Mouse (Mus musculus) lung, adult 18-20 months (tissue): ENCODE results near the gene Slc9a5.

Experiments used
- DNase-seq, 2 experiments: peaks; one replicate each; pipeline ENCODE4 v3.0.0; 2022; ENCODE audit warnings: mixed read lengths in 2 of 2

The Slc9a5 gene

DNA sequence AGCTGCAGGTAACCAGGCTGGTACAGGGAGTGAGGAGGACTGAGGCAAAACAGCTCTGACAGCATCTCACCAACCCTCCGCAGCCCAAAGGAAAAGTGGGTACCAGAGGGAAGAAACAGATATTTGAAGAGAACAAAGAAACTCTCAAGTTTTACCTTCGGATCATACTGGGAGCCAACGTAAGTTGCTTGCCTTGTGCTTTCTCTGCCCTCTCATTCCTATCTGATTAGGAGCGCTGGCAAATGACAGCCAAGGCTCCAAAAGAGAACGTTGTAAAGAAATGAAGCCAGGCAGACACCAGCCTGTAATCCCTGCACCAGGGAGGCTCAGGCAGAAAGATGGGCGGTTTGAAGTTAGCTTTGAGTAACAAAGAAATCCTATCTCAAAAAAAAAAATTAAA lies 21.7 kb upstream of the Slc9a5 start:
- DNase-seq: no peak

DNA sequence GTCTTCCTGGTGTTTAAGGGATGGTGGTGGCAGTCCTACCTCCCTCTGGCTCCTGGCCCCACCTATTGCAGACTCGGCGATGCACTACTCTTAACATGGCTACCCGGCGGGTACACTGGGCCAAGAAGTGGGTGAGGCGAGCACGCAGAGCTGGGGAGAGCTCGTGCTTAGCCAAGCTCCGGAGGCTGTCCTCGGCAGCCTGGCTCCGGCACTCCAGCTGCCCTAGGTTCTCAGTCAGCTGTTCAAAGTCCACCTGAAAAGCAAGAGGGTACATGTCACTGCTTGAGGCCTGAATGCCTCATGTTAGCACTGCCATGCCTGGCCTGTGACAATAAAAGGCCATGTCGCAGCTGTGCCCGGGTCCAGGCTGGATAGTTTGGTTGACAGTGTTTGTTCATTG lies 18.3 kb upstream of the Slc9a5 start:
- peak in 1 of 2 experiments; percentile 2 for DNase-seq

DNA sequence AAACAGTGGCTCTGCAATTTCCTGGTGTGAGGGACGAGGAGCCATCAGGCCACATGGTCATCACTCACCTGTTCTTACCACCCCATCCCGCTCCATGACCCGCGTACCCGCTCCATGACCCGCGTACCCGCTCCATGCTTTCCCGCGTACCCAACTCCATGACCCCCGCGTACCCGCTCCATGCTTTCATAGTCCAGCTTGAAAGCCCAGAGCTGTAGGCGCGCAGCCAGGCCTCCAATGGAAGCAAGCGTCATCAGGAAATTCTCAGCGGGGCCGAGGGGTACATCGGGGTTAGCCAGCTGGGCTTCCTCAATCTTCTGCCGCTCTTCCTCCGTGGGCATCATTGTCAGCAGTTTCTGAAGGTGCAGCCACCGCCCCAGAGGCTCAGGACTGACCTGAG lies 17.2 kb upstream of the Slc9a5 start:
- no peak for DNase-seq

GRCm38 (mm10) chr8:105331931-105332330 lies 16.7 kb upstream of the Slc9a5 start:
- peak in 1 of 2 experiments; percentile 2 for DNase-seq

DNA sequence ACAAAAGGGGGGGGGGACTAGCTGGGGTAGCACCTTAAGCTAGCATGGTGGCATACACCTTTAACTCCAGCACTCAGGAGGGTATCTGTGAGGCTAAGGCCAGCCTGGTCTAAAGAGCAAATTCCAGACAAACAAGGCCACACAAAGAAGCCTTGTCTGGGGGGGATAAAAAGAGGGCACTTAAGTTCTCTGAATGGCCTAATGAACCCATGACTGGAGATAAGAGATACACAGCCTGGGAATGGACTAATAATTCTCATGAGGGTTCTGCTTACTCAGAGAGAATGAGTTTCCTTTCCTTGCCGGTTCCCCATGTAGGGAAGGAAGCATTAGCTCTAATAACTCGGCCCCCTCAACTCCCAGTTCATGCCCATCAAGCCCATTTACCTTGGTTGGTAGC lies 16.1 kb upstream of the Slc9a5 start:
- no peak for DNase-seq

- DNase-seq: no peak
Observed at GRCm38 (mm10) chr8:105336373-105337130, 12.1 kb upstream of the Slc9a5 start.

DNA sequence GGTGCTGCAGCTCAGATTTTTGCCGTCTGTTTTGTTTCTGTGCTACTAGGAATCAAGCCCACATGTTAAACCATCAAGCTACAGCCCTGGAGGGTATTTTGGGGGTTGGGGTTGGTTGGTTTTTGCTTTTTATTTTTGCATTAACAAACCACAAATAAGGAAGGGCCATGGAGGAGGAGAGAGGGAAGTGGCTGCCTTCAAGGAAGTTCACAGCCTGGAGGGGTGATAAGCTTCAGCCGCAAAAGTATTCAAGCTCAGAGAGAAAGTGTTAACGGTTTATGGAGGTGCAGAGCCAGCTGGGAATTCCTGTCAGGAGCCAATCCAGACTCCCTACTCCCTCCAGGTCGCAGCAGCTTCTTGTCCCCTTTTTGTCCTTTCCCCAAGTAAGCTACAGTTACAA lies 9.7 kb upstream of the Slc9a5 start:
- DNase-seq: peak in 1 of 2 experiments; percentile 2

- DNase-seq: peak; percentile 87 to 94
Observed at GRCm38 (mm10) chr8:105339886-105340635, 8.6 kb upstream of the Slc9a5 start.

DNA sequence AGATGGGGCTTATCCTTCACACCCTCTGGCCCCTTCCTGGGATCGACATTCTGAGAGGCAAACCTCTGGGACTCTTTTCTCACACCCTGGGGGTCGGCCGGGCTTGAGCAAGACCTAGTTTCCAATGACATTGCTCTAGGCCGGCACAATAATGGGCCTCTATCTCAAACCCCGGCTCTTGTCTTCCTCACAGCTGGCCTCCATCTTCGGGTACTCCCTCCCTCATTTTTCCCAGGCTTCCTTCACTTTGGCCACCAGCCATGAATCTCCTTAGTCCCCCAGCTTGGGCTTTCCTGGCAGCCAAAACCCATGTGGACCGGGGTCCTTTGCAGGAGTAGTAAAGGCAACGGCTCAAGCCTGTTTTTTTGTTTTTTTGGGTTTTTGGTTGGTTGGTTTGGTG lies 7.2 kb upstream of the Slc9a5 start:
- DNase-seq: peak; percentile 71 to 80

GRCm38 (mm10) chr8:105342768-105343167 lies 5.9 kb upstream of the Slc9a5 start:
- DNase-seq: no peak

DNA sequence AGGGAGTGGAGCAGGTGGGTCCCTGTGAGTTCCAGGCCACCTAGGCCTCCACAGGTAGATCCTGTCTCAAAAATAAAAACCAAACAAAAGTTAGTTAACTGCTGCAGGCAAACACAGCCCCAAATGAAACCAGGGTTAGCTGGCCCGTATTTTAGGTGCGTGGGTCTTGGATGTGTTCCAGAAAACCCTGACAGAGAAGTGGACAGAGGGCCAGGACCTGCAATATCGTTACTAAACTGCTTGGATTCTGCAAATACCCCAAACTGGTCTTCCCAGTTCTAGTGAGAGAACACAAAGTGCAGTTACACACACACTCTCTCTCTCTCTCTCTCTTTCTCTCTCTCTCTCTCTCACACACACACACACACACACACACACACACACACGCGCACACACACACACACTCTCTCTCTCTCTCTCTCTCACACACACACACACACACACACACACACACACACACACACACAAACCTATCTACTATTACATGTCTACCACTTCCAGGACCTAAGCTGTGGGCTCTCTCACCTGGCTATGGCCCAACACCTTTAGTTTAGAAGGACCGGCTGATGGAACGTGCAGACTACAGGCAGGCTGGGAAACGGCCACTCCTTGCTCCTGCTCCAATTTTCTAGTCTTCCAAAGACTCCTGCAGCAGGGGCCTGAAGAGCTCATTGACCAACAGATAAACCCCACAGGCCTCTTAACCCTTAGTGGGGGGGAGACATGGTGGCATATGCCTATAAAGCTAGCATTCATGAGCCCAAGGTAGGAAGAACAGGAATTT lies 4.7 kb upstream of the Slc9a5 start:
- peak; percentile 48 to 76 for DNase-seq

DNA sequence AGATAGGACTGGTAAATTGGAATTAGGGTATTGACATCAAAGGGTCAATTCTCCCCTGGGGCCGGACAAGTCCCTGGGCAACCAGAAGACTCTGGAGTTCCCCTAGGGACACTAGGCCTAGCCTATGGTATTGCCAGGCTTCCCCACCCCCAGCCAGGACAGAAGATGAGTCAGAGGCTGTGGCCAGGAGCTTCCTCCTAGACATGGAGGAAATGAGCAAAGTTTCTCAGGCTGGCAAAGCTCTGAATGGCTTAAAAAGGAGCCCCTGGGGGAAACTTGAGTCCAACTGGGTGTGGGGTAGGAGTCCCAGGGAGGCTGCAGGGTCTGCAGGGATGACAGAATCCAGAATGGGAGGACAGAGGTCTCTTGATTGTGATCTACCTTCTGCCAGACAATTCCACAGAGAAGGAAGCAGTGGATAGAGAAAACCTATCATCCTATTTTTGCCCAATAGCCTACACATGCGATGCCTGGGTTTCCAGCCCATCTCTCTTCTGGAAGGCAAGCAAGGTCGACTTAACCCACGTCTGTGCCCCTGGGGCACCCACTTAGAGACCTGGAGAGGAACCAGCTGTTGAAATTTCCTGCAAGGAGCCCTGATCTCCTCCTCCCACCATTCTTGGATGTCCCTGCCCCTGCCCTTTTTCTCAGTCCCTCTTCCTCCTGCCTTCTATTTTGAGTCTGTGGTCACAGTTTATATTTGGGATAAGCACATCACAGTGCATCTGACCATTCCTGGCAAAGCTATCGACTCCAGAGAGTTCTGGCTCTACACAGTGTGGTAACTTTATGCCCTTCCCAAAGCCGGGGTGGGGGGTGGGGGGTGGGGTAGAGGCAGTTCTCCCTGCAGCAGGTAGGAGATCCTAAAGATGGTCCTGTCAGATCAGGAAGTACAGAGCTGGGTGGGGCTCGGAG lies 3.3 kb upstream of the Slc9a5 start:
- DNase-seq: peak; percentile 69 to 74

- peak; percentile 87 to 91 for DNase-seq
Observed at GRCm38 (mm10) chr8:105346611-105347427, 1.8 kb upstream of the Slc9a5 start.

DNA sequence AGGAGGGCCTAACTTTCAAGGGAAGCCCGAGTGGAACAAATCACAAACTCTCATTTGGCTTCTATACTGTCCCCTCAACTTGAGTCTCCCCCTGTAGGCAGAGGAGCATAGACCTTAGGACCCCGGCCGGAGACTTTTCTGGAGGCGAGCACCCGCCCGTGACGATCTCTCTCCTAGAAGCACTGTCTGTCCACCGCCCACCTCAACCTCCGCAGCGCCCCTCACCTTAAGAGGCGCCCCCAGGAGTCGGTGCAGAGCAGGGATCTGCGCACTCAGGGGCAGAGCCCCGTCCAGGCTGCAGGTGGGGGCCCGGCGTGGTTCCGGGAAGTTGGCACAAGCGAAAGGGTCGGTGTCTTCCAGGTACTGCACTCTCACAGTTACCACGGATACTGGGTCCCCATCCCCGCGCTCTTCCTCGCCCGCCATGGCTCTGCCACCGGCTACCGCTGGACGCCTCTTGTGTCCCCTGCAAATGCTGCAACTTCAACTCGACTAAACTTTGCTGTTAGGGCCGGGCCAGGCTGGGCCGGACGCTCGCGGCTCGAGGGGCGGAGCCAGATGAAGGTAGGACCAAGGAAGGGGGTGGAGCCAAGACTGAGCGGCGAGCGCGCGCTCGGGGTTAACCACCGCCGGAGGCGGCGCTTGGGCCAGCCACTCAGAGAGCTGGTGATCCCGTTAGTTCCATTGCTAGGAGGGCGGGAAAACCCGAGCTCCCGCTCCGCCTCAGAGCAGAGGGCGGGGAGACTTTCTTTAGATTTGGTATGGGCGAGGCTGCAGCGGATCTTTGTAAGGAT lies 1.0 kb upstream of the Slc9a5 start, which contains the start of gene Fhod1:
Fhod1 (minus strand) TSS at position 526 of the 794 bp plus-strand sequence.
- peak; percentile 97 to 98 for DNase-seq

DNA sequence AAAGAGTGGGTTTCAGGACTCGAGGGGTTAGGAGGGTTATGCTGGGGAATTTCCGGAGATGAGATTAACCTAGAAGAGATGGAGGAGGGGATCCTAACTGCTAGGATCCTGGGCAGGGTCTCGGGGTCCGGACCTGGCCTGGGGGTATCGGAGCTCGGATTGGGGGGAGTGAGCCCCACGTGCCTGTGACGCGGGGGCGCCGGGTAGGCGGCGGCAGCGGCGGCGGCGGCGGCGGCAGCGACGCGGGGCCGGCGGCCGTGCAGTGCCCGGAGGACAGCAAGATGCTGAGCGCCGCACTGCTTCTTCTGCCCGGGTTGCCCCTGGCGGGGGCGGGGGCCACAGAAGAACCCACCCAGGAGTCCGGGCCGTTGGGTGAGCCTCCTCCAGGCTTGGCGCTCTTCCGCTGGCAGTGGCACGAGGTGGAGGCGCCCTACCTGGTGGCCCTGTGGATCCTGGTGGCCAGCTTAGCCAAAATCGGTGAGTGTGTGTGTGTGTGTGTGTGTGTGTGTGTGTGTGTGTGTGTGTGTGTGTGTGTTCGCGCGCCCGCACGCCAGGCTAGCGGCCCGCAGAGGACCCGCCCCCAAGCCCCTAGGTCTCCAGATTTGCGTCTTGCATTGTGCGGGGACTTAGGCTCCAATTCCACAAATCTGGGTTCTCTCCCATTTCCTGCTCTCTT lies 591 bp downstream of the Slc9a5 start:
- DNase-seq: no peak

GRCm38 (mm10) chr8:105350186-105350585 lies 1.5 kb downstream of the Slc9a5 start:
- no peak for DNase-seq

DNA sequence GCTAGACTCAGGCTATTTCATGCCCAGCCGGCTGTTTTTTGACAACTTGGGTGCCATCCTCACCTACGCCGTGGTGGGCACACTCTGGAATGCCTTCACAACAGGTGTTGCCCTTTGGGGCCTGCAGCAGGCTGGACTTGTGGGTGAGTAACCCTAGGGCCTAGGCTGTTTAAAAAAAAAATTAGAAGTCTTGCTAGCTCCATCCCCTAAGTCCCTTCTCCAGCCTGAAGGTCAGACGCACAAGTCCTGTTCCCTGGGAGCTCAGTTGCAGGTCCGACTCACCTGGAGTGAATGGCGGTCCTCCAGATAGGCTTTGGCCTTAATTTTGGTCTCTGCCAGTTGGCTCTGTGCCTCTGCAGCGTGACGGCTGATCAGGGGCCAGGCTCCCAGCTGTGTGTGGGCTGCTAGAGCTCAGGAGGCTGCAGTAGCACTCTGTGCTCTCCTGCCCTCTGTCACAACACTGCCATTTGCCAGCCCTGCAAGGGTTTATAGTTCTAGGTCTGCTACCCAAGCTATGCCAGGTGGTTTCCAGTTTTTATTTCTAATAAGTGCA lies 5.0 kb downstream of the Slc9a5 start:
- no peak for DNase-seq

GRCm38 (mm10) chr8:105354549-105354948 lies 5.9 kb downstream of the Slc9a5 start:
- no peak for DNase-seq
